Mouse (Mus musculus) C2C12 (cell line): Measurements from ENCODE around the gene Dctn5. TPM values are rescaled to one million over a fixed set of nuclear protein-coding genes. Genes with fewer than 3 reads are reported as not detected.

Source experiments
- H3K27me3 ChIP-seq: one replicate; pipeline ENCODE4 v1.6.1; 2011; ENCODE audit not compliant: control insufficient read depth, insufficient read depth, insufficient read length
- H3K36me3 ChIP-seq: one replicate; pipeline ENCODE4 v1.6.1; 2011; ENCODE audit not compliant: control insufficient read depth, insufficient read depth
- H3K4me3 ChIP-seq: one replicate; pipeline ENCODE4 v1.5.1; 2011; ENCODE audit warnings: mild to moderate bottlenecking, control low read depth; ENCODE audit not compliant: poor library complexity, insufficient read depth, severe bottlenecking
- H3K79me2 ChIP-seq: one replicate; pipeline ENCODE4 v1.6.1; 2011; ENCODE audit not compliant: control insufficient read depth, insufficient read depth
- H3K79me3 ChIP-seq: one replicate; pipeline ENCODE4 v1.6.1; 2011; ENCODE audit warnings: low read depth, control low read depth
- H3ac ChIP-seq: one replicate; pipeline ENCODE3; 2011; ENCODE audit warnings: low read depth; ENCODE audit not compliant: control insufficient read depth, insufficient read length
- CEBPB ChIP-seq: IDR thresholded peaks from one replicate; pipeline ENCODE4 v1.6.1; 2011; ENCODE audit warnings: low read depth, mild to moderate bottlenecking, control low read depth, moderate library complexity
- CTCF ChIP-seq: IDR thresholded peaks from one replicate; pipeline ENCODE4 v1.5.1; 2011; ENCODE audit not compliant: control insufficient read depth, insufficient read depth, insufficient read length
- FOSL1 ChIP-seq: IDR thresholded peaks from one replicate; pipeline ENCODE4 v1.8.0; 2011; ENCODE audit warnings: mild to moderate bottlenecking, low read length; ENCODE audit not compliant: poor library complexity, insufficient read depth, severe bottlenecking
- MAX ChIP-seq: IDR thresholded peaks from one replicate; pipeline ENCODE4 v1.6.1; 2011; ENCODE audit warnings: mild to moderate bottlenecking, control low read depth
- MYOD1 ChIP-seq: IDR thresholded peaks from one replicate; pipeline ENCODE4 v1.6.1; 2011; ENCODE audit warnings: low read depth; ENCODE audit not compliant: control insufficient read depth, insufficient read length
- MYOG ChIP-seq: IDR thresholded peaks from one replicate; pipeline ENCODE4 v1.6.1; 2011; ENCODE audit not compliant: control insufficient read depth, insufficient read length; ENCODE audit errors: extremely low read depth
- USF1 ChIP-seq: IDR thresholded peaks from one replicate; pipeline ENCODE4 v1.6.1; 2011; ENCODE audit warnings: low read depth, mild to moderate bottlenecking, control low read depth, moderate library complexity
- polyA plus RNA-seq: library from polyadenylated mRNA; unstranded; fragments of >200 nt; fragmentation: generic; extraction: Trizol; gene quantifications from one replicate; pipeline ENCODE4 v1.2.1, GENCODE M21; 2012; ENCODE audit warnings: missing spikeins

The Dctn5 gene
- polyA plus RNA-seq, 1 experiment: 59.1 TPM

DNA sequence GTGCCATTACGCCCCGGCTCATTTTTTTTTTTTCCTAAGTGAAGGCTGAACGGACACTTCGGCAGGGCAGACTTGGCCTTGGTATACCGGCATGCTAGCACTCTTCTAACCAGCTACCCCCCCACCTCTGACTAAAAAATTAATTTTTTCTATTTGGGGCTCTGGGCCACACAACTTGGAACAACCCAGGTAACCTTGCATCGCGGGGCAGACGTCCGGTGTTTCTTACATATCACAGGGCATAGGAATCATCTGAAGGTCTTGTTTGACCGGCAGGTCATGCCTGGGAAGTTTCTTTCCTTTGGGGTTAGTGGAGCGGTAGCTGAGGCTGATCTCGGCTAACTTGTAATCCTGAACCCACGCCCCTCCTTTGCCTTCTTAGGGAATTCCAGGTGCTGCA lies 25.6 kb downstream of the Dctn5 start:
- H3K79me2 ChIP-seq: peaks cover 57% of the 10 kb centered on the region
- H3K27me3 ChIP-seq: no peaks in the 10 kb centered on the region
- no peak for TF ChIP-seq CEBPB
- TF ChIP-seq CTCF: no peak
- TF ChIP-seq USF1: no peak
- no peak for TF ChIP-seq MYOD1
- no peak for TF ChIP-seq FOSL1
- TF ChIP-seq MAX: no peak
- TF ChIP-seq MYOG: no peak
- peaks cover 41% of the 10 kb centered on the region for H3K79me3 ChIP-seq
- H3K36me3 ChIP-seq: peaks cover 25% of the 10 kb centered on the region
- peak overlapping the region; percentile 89 for H3K4me3 ChIP-seq
- H3ac ChIP-seq: peak overlapping the region; percentile 81

DNA sequence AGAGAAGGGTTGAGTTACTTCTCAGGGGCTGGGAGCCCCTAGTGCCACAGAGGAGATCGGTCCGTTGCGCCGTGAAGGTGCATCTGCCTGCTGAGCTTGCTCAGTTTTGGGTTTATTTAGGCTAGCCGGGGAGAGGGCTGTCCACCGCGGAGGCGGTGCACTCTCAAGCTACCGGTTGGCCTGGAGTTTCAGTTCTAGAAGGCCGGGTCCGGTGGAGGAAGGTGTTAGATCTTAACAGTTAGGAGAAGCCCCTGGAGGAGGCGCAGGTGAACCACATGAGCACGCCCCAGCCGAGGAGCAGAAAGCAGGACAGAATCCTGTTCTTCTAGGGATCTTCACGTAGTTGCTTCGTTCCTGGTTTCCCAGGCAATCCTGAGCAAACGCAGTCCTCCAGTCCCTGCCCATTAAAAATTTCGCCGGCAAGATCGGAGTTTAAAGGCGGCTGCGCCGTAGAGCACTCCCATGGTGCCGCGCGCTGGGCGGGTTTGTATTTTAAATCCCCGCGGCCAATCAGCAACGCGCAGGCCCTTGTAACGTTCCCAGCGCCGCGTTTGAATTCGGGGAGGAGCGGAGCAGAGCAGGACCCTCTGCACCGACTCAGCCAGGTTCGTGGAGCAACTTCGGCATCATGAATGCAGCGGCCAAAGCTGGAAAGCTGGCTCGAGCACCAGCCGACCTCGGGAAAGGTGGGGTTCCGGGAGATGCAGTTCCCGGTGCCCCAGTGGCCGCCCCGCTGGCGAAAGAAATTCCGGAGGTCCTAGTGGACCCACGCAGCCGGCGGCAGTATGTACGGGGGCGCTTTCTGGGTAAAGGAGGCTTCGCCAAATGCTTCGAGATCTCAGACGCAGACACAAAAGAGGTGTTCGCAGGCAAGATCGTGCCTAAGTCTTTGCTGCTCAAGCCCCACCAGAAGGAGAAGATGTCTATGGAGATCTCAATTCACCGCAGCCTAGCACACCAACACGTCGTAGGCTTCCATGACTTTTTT lies 26.4 kb downstream of the Dctn5 start, which contains the start of gene Plk1:
Gene Plk1, plus strand, starts transcription at position 525 of the 988 bp plus-strand sequence.
- Histone ChIP-seq H3K79me2 (peaks cover 64% of the 10 kb centered on the region), H3K27me3 (no peaks in the 10 kb centered on the region), H3K79me3 (peaks cover 42% of the 10 kb centered on the region), H3K36me3 (peaks cover 30% of the 10 kb centered on the region), H3K4me3 (peak within 1 kb of the TSS; percentile 89), H3ac (peak within 1 kb of the TSS; percentile 81)
- TF ChIP-seq CTCF: no peak

DNA sequence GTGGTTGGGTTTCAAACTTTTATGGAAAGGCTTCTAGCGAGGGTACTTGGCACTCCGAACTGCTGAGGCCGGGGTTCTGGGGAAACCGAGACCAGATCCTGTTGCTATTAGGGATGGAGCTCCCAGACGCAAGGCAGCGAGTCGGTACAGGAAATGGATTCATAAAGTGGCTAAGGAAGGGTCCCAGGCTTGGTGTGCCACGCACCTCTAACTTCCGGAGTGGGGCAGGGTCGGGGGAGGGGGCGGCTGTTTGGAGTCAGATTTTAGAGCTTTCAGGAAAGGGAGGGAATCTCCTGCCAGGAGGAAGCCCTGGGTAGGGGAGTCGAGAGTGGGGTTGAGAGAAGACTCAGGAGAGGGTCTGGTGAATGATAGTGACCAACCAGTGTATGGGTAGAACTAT lies 27.2 kb downstream of the Dctn5 start:
- Histone ChIP-seq H3K79me2 (peaks cover 72% of the 10 kb centered on the region), H3ac (peak overlapping the region; percentile 81), H3K4me3 (peak overlapping the region; percentile 89), H3K79me3 (peaks cover 46% of the 10 kb centered on the region), H3K36me3 (peaks cover 34% of the 10 kb centered on the region), H3K27me3 (no peaks in the 10 kb centered on the region)
- TF ChIP-seq MYOD1: no peak
- TF ChIP-seq USF1: no peak

DNA sequence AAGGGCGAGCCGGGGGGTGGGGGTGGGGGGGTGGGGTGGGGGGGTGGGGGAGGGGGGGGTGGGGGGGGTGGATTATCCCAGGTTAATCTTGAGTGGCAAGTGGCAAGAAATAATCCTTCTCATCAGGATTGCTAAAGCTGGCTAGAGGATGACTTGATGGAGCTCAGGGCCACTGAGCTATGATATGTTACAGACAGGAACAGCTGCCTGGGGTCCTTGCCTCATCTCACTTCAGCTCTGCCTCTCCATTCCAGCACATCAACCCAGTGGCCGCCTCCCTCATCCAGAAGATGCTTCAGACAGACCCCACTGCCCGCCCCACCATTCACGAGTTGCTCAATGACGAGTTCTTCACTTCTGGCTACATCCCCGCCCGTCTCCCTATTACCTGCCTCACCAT lies 30.9 kb downstream of the Dctn5 start:
- peaks cover 54% of the 10 kb centered on the region for H3K79me3 ChIP-seq
- no peak overlapping the region for H3K4me3 ChIP-seq
- H3K27me3 ChIP-seq: no peaks in the 10 kb centered on the region
- H3ac ChIP-seq: no peak overlapping the region
- TF ChIP-seq MYOG: no peak
- TF ChIP-seq USF1: no peak
- TF ChIP-seq MAX: no peak
- TF ChIP-seq FOSL1: no peak
- TF ChIP-seq MYOD1: no peak
- TF ChIP-seq CEBPB: no peak
- TF ChIP-seq CTCF: no peak
- H3K79me2 ChIP-seq: peaks cover 61% of the 10 kb centered on the region
- peaks cover 65% of the 10 kb centered on the region for H3K36me3 ChIP-seq

DNA sequence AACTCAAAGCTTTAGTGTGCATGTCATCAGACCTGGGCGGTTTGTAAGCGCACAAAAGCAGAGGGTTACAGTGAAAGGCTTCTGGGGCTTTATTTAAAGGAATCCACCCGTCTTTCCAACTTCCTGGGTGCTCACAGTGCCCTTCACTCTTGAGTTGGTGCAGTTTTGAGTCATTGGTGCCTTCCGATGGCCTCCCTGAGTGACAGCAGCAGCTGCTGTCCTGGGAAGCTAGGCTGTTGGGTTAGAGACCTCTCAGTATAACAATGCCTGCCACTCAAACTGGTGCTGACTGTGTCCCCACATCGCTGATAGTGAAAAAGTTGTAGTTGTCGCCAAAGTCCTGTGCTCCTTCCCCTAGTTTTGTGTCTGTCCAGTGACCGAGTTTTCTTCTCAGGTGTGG lies 34.4 kb downstream of the Dctn5 start:
- H3K36me3 ChIP-seq: peaks cover 71% of the 10 kb centered on the region
- TF ChIP-seq MYOD1 (peak; percentile 96), USF1 (no peak), FOSL1 (no peak), MYOG (no peak)

DNA sequence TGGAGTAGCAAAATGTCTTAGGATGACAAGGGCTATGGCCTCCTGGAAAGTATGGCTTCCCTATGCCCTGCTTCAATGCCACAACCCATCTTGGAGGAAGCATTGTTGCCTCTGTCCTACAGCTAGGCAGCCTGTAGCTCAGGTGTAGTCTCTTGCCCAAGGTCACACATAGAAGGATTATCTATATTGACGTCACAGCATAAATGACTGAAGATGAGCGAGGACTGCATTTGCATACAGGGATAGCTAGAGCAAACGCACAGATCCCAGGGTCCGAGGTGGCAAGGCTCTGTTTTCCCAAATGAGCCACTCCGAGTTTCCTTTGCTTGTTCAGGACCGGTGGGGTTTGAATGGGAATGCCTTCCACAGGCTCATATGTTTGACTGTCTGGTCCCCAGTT lies 37.9 kb downstream of the Dctn5 start:
- H3K79me3 ChIP-seq: peaks cover 7% of the 10 kb centered on the region
- H3K27me3 ChIP-seq: no peaks in the 10 kb centered on the region
- no peak overlapping the region for H3ac ChIP-seq
- H3K79me2 ChIP-seq: no peaks in the 10 kb centered on the region
- H3K36me3 ChIP-seq: peaks cover 44% of the 10 kb centered on the region
- no peak for TF ChIP-seq FOSL1
- no peak for TF ChIP-seq USF1
- TF ChIP-seq MYOG: no peak
- no peak for TF ChIP-seq MYOD1
- TF ChIP-seq CTCF: no peak
- no peak for TF ChIP-seq MAX
- TF ChIP-seq CEBPB: no peak
- H3K4me3 ChIP-seq: no peak overlapping the region

More for the DNA sequence above, 34.4 kb downstream of the Dctn5 start:
- Histone ChIP-seq H3K79me3 (peaks cover 26% of the 10 kb centered on the region), H3K4me3 (no peak overlapping the region), H3K79me2 (peaks cover 30% of the 10 kb centered on the region), H3K27me3 (no peaks in the 10 kb centered on the region), H3ac (no peak overlapping the region)
